Mouse (Mus musculus) mature B cell (primary cell): ENCODE measurements at regions not wholly inside any gene's neighbourhood (a gene's known extent, or its start where the extent isn't known, plus 50 kb on each side); places are given as distances from the start of the nearest gene placed in this dataset.

ENCODE experiments used
- in situ Hi-C: fragments of 300-500 bp; cut with MboI; formaldehyde crosslinking; loops from 2 replicates; pipeline ENCODE4 v1.14.3; 2019

DNA sequence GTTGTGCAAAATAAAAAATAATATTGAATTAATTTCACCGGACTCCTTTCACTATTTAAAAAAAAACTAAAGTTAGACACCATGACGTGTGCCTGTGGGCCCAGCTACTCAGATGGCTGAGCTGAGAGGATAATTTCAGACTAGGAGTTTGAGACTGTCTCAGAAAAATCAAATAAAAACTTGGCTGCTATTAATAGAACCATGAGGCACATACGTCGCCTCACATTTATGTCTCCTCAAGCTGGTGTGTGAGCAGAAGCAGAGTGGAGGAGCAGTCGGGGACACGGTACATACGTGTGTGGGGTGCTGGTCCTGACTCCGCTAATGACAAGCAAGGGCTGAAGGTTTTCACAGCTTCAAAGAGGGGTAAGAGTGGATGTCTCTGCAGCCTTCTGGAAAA, 52.8 kb upstream of the Dmrtb1 start:
- in situ Hi-C loops = no loop called here

DNA sequence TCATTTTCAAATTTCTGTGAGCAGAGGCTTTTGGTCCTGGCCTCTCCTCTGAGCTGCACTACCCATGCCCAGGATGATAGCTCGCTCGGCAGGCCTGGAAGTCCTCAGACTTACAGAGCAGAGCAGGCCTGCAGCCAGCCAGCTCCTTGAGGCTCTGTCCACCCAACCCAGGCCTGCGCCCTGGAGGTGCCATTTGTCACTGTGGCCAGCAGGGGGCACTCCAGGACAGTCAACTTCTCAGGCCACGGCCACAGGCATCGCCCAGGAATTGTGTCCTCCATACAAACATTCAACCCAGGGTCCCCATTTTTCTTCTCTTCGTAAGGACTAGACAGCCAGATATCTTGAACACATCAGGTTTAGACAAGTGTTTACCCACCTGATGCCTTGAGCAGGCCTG, 53.9 kb upstream of the Dmrtb1 start:
- in situ Hi-C loops = no loop called here

DNA sequence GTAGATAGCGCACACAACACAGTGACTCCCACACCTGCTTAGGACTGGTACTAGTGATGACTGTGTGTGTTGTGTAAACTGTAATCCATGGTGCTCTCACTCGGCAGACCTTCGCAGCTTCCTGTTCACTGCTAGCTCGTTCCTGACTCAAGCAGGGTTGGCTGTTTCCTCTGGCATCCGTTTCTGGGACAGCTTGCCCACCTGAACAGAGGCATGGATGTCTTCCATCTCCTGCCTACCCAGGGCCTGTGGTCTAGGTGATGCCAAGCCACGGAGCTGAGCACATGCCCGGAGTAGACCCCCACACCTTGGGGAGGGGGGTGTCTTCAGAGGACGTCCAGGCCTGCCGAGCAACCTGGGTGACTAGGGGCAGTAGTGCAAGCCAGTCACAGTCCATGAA, 54.7 kb upstream of the Dmrtb1 start:
- in situ Hi-C loops = no loop called here

- in situ Hi-C loops = loop anchor here (5.0 kb wide), 1 partner anchor 97 kb away; no protein-coding TSS in a partner anchor
These were observed 55.9 kb upstream of the Dmrtb1 start for GRCm38 (mm10) chr4:107739789-107740405.

DNA sequence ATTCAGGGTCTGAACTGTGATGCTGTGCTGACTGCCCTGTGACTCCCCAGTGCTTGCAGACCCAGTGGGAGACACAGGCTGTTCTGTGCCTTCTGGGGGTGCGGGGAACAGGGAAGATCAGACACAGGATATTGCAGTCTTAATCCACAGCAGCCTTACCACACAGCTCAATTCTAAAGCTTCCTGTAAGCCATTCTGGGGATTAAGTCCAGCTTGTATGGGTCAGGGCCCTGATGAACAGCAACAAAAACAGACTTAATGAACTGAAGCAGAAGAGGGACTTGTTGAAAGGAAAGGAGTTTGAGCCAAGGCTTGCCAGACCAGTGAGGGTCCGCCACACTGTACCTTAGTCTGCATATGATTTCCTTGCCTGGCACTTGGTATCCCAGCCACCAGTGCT, 58.4 kb upstream of the Lrp8 start:
- in situ Hi-C loops = loop anchor here (5.0 kb wide), 1 partner anchor 94 kb away; no protein-coding TSS in a partner anchor

DNA sequence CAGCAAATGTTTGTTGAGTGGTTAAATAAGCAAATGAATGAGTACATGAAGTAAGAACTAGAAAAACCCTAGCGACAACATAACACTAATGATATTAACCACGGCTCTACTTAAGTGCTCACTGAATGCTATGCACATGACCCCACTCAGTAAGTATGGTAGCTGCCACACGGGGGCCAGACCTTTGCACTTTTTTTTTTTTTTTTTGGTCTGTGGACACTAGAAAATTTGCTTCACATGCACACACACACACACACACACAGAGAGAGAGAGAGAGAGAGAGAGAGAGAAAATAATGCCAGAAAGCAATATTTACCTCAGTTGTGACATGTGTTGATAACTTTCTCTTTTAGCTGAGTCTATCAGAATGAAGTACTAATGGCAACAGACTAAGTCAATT, 55.7 kb upstream of the Lrp8 start:
- in situ Hi-C loops = no loop called here

DNA sequence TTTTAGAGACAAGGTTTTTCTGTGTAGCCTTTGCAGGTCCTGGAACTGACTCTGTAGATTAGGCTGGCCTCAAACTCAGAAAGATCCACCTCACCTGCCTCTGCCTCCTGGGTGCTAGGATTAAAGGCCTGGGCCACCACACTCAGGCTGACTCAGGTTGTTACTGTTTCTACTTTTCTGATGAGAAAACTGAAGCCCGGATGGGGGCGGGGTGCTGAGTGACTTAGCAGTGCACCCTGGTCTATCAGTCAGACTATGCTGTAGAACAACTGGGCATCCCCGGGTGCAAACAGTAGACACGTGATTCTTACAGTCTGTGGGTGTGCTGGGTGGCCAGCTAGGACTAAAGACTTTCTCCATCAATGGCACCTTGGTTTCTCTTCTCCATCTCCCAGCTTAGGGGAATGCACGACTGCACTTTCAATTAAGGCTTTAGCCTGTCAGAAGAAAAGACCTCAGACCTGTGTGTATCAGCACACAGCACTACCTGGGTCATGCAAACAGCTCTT, 55.1 kb upstream of the Lrp8 start:
- in situ Hi-C loops = no loop called here

DNA sequence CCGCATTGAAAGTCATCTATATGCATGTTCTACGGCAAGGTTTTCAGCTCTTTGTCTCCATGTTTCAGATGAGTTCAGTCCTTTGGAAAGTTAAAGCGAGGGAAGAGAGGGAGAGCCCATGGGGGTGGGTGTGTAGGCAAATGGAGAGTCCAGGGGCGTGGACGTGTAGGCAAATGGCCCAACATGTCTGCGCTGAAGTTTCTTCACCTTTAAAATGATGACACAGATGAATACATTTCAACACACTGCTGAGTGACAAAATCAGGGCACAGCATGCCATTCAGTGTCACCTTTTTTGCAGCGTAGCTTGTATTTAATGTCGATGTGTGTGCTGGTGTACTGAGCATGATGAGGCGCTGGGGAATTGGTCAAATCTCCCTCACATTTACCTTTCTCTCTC, 54.6 kb upstream of the Lrp8 start:
- in situ Hi-C loops = no loop called here

DNA sequence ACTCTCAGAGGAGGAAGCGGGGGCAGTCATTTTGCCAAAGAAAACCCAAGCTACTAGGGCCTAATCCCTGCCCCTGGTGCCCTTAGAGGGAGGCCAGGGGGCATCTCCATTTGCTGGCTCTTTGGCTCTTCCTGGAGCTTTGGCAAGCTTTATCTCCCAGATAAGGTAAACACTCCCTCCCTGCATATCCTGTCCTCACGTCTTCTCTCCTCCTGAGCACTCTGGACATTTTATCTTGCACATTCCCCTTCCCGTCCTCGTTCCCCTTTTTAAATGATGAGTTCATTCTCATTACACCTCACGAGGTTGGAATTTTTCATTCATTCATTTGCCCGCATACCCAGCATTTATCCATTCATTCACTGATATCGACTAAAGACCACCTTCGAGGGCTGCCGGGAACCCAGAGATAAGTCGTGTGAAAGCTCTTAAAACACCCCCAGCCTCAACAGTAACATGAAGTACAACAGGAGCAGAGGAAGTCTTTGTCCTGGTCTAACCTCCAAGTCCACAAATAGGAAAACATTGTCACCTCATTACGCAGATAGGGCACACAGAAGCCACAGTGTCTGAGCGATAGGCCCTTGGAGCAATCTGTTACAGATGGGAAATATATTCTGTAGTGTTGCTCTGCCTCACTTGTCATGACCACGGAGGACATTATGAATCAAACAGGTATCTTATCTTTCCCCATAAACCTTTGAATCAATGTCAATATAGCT, 54.0 kb upstream of the Lrp8 start:
- in situ Hi-C loops = no loop called here

- in situ Hi-C loops = no loop called here
These were observed 53.0 kb upstream of the Lrp8 start for GRCm38 (mm10) chr4:107749045-107749444.

GRCm38 (mm10) chr4:107750017-107750416, 52.0 kb upstream of the Lrp8 start:
- in situ Hi-C loops = no loop called here
